Mouse (Mus musculus) midbrain, embryonic 12.5 days (tissue): ENCODE data around the gene Ppbp. TPM values are rescaled to one million over a fixed set of nuclear protein-coding genes. Genes with fewer than 3 reads are reported as not detected.

Source experiments
- ATAC-seq: fragments of 200-750 bp; cut with Nextera tagmentation; 2 replicates; pipeline ENCODE4 v1.8.0; 2017; ENCODE audit warnings: low read depth, moderate TSS enrichment, moderate library complexity; ENCODE audit not compliant: low FRiP score
- H3K27ac ChIP-seq: fragments of 300-500 bp; sonication (generic); replicated peaks from 2 replicates; pipeline ENCODE4 v1.5.1; 2016; ENCODE audit warnings: mild to moderate bottlenecking
- H3K27me3 ChIP-seq: fragments of 300-500 bp; sonication (generic); 2 replicates; pipeline ENCODE4 v1.6.1; 2016; ENCODE audit warnings: mild to moderate bottlenecking
- H3K36me3 ChIP-seq: fragments of 300-500 bp; sonication (generic); 2 replicates; pipeline ENCODE4 v1.6.1; 2016
- H3K4me1 ChIP-seq: fragments of 300-500 bp; sonication (generic); 2 replicates; pipeline ENCODE4 v1.6.1; 2016
- H3K4me2 ChIP-seq: fragments of 300-500 bp; sonication (generic); replicated peaks from 2 replicates; pipeline ENCODE4 v1.6.1; 2016; ENCODE audit warnings: mild to moderate bottlenecking, moderate library complexity
- H3K4me3 ChIP-seq: fragments of 300-500 bp; sonication (generic); 2 replicates; pipeline ENCODE4 v1.5.1; 2016; ENCODE audit warnings: mild to moderate bottlenecking
- H3K9ac ChIP-seq: fragments of 300-500 bp; sonication (generic); replicated peaks from 2 replicates; pipeline ENCODE4 v1.6.1; 2016; ENCODE audit warnings: mild to moderate bottlenecking, moderate library complexity
- H3K9me3 ChIP-seq: fragments of 300-500 bp; sonication (generic); 2 replicates; pipeline ENCODE4 v1.6.1; 2016; ENCODE audit warnings: mild to moderate bottlenecking
- WGBS: fragments of 180-500 bp; shearing (Covaris S2); methylation state at CpG from one replicate; pipeline ENCODE4 v1.1.7; 2016; 5-methylcytosine and 5-hydroxymethylcytosine counted together
- polyA plus RNA-seq: library from polyadenylated mRNA; unstranded; fragments of >200 nt; fragmentation: Nextera tagmentation; extraction: Ambion mirVana; gene quantifications from 2 replicates; pipeline ENCODE4 v1.2.1, GENCODE M21; 2016

Gene Ppbp
- polyA plus RNA-seq, 1 experiment from 2014 or later = 6.3 TPM

DNA sequence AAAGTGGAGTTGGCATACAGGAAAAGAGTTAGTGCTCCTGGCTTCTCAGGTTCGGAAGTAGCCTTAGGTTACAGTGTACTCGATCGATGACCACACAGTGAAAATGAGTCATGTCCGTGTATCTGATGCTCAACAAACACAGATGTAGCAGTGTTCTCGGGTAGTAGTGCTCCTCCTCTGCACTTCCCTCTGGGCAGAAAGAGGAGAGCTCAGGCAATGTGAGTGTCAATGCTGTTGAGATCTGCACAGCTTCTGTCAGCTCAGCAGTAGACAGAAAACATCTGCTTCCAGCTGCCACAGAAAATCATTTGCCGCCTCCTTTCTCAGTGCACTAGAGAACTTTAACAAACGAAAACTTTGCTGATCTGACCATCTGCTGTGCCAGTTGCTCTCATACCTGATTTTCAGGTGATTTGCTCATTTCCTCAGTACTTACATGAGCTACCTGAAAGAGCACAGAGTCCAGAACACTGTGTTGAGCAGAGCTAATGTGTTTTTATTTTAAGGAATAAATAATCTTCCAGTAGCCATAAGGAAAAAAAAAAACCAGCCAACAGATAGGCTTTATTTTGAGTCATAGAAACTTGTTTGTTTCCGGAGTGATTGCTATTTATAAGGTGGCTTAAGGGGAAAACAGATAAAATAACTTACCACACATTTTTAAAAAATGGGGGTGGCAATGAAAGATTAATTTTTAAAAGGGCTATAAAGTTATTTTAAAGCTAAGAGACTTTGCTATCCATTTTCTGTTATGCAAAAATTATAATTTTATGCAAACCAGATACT, 2.3 kb upstream of the Ppbp start:
- Histone ChIP-seq H3K9me3 (no peaks in the 10 kb centered on the region), H3K27me3 (no peaks in the 10 kb centered on the region; the same call in 1 of the 2 replicates), H3K9ac (no peak overlapping the region), H3K4me1 (no peaks in the 10 kb centered on the region), H3K36me3 (no peaks in the 10 kb centered on the region), H3K4me2 (no peak overlapping the region), H3K27ac (no peak overlapping the region), H3K4me3 (no peak overlapping the region)
- WGBS = 81% methylated on average over 8 of the region's 8 CpGs
- no peak for ATAC-seq

- Histone ChIP-seq H3K9ac (no peak overlapping the region), H3K36me3 (no peaks in the 10 kb centered on the region), H3K4me3 (no peak overlapping the region), H3K27me3 (no peaks in the 10 kb centered on the region), H3K9me3 (no peaks in the 10 kb centered on the region), H3K27ac (no peak overlapping the region), H3K4me1 (no peaks in the 10 kb centered on the region), H3K4me2 (no peak overlapping the region)
- ATAC-seq = no peak
- WGBS = 70% methylated on average over 3 of the region's 3 CpGs
Measured at GRCm38 (mm10) chr5:90771369-90771768, 3.1 kb downstream of the Ppbp start.

GRCm38 (mm10) chr5:90771880-90772653, 3.7 kb downstream of the Ppbp start, which contains the start of gene Pf4:
Pf4 (plus strand) TSS chr5:90772435.
- ATAC-seq = no peak
- H3K27me3 ChIP-seq = no peaks in the 10 kb centered on the region
- WGBS = 89% methylated on average over 16 of the region's 16 CpGs
- no peak within 1 kb of the TSS for H3K9ac ChIP-seq
- H3K36me3 ChIP-seq = no peaks in the 10 kb centered on the region
- no peak within 1 kb of the TSS for H3K4me3 ChIP-seq
- H3K4me1 ChIP-seq = no peaks in the 10 kb centered on the region
- no peak within 1 kb of the TSS for H3K27ac ChIP-seq
- H3K4me2 ChIP-seq = no peak within 1 kb of the TSS
- no peaks in the 10 kb centered on the region for H3K9me3 ChIP-seq

- 88% methylated on average over 5 of the region's 5 CpGs for WGBS
- H3K4me2 ChIP-seq = no peak overlapping the region
- no peak overlapping the region for H3K4me3 ChIP-seq
- no peaks in the 10 kb centered on the region for H3K36me3 ChIP-seq
- no peak overlapping the region for H3K9ac ChIP-seq
- no peaks in the 10 kb centered on the region for H3K9me3 ChIP-seq
- no peaks in the 10 kb centered on the region for H3K4me1 ChIP-seq
- no peaks in the 10 kb centered on the region for H3K27me3 ChIP-seq
- no peak overlapping the region for H3K27ac ChIP-seq
- ATAC-seq = no peak
Measured at GRCm38 (mm10) chr5:90775562-90775961, 7.2 kb downstream of the Ppbp start.

DNA sequence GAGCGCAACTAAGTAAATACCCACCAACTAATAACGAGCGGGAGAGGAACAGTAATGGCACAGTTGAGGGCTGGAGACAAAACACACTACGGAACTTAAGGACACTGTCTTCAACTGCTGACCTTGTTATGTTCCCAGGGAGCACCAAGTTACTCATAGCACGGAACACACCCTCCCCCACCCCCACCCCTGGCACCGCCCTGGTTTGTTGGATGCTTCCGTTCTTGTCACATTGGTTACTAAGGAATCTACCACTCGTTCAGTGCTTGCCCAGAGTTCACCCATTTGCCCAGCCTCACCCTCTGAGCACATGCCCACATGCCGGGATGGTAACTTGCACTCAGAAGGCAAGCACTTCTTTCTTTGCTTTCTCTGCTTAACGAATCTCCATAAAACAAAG, 9.3 kb downstream of the Ppbp start:
- H3K27ac ChIP-seq = no peak overlapping the region
- no peak overlapping the region for H3K9ac ChIP-seq
- no peak for ATAC-seq
- H3K4me1 ChIP-seq = no peaks in the 10 kb centered on the region
- H3K36me3 ChIP-seq = no peaks in the 10 kb centered on the region
- H3K4me2 ChIP-seq = no peak overlapping the region
- H3K27me3 ChIP-seq = no peaks in the 10 kb centered on the region
- no peaks in the 10 kb centered on the region for H3K9me3 ChIP-seq
- H3K4me3 ChIP-seq = no peak overlapping the region
- WGBS = 82% methylated on average over 10 of the region's 10 CpGs

GRCm38 (mm10) chr5:90778856-90779255, 10.5 kb downstream of the Ppbp start:
- Histone ChIP-seq H3K4me1 (no peaks in the 10 kb centered on the region), H3K4me3 (no peak overlapping the region), H3K9me3 (no peaks in the 10 kb centered on the region), H3K27ac (no peak overlapping the region), H3K36me3 (no peaks in the 10 kb centered on the region), H3K9ac (no peak overlapping the region), H3K27me3 (no peaks in the 10 kb centered on the region), H3K4me2 (no peak overlapping the region)
- ATAC-seq = no peak
- WGBS = 86% methylated on average over 6 of the region's 6 CpGs

DNA sequence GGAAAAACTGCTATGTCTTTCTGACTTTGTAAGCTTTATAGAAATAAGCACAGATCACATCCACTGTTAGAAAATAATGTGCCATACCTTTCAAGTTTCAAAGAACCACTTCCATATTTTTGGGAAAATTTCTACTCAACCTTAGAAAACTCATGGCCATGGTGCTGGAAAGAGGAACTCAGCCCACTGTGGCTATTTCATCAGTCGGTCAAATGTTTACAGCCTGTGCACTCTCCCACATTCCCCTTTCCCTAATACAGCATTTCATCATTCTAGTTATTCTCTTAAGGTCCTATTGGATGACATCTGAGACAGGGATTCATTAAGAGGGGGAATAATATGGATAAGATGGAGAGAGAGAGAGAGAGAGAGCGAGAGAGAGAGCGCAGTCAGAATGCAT, 15.4 kb downstream of the Ppbp start:
- Histone ChIP-seq H3K27me3 (peaks cover 3% of the 10 kb centered on the region; the same call in 1 of the 2 replicates), H3K4me2 (no peak overlapping the region), H3K4me3 (no peak overlapping the region), H3K4me1 (peaks cover 4% of the 10 kb centered on the region; the same call in 1 of the 2 replicates), H3K27ac (no peak overlapping the region), H3K9me3 (no peaks in the 10 kb centered on the region), H3K9ac (no peak overlapping the region), H3K36me3 (no peaks in the 10 kb centered on the region)
- WGBS = 87% methylated on average over 3 of the region's 3 CpGs
- ATAC-seq = no peak

DNA sequence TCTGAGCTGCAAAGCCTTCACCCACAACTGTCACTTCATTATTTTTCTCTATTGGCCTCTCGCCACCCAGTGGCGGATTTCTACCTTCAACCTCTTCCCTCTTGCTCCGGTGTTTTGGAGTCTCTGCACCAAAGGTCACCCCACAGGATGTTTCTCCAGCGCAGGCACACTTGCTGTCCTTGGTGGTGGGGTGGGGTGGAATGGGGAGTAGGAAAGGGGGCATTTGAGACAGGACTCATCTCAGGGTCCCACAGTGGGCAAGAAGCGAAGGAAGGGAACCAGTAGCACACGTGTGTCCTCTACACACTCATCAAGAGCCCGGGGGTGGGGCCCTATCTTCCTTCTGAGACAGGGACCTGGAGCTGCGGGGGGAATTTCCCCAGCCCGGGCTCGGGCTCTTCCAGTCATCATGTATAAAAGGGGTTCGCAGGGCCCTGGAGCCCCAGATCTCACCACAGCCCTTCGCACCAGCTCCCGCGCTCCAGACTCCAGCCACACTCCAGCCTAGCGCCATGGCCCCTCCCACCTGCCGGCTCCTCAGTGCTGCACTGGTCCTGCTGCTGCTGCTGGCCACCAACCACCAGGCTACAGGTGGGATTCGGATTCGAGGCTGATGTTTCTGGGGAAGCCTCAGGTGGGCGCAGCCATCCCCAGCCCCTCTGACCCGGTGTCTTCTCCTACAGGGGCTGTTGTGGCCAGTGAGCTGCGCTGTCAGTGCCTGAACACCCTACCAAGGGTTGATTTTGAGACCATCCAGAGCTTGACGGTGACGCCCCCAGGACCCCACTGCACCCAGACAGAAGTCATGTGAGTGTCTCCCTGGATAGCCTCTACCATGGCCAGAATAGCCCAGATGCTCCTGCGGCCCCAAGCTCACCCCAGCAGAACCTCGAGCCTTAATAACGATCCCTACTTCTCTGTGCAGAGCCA, 17.6 kb downstream of the Ppbp start, which contains the start of gene Cxcl3:
Gene Cxcl3 (plus strand): TSS at position 445 of the 930 bp plus-strand sequence.
- H3K9me3 ChIP-seq = no peaks in the 10 kb centered on the region
- peak within 1 kb of the TSS; percentile 68 for H3K4me2 ChIP-seq
- peak; percentile 86 for ATAC-seq
- H3K27ac ChIP-seq = no peak within 1 kb of the TSS
- H3K4me3 ChIP-seq = peak within 1 kb of the TSS; percentile 37
- H3K9ac ChIP-seq = no peak within 1 kb of the TSS
- peaks cover 3% of the 10 kb centered on the region; the same call in 1 of the 2 replicates for H3K27me3 ChIP-seq
- 18% methylated on average over 26 of the region's 26 CpGs for WGBS
- H3K36me3 ChIP-seq = no peaks in the 10 kb centered on the region
- peaks cover 4% of the 10 kb centered on the region; the same call in 1 of the 2 replicates for H3K4me1 ChIP-seq

DNA sequence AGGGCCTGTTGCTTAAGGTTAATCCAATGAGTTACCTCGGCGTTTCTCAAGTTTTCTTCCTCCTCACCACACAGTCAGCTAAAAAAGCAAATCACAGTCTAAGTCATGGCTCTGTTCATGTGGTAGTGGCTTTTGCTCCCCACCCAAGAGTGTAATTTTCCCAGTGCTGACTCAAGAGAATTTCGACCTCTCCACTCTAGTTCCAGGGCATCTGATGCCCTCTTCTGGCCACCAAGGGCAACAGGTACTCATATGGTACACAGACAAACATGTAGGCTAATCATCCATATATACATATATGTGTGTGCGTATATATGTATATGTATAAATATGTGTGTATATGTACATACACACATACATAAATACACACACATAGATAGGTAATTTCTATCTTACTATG, 19.8 kb downstream of the Ppbp start:
- H3K27ac ChIP-seq = no peak overlapping the region
- H3K9ac ChIP-seq = no peak overlapping the region
- 72% methylated on average over 4 of the region's 4 CpGs for WGBS
- H3K4me1 ChIP-seq = peaks cover 4% of the 10 kb centered on the region; the same call in 1 of the 2 replicates
- ATAC-seq = no peak
- H3K36me3 ChIP-seq = no peaks in the 10 kb centered on the region
- no peak overlapping the region for H3K4me2 ChIP-seq
- H3K4me3 ChIP-seq = no peak overlapping the region
- H3K27me3 ChIP-seq = peaks cover 3% of the 10 kb centered on the region; the same call in 1 of the 2 replicates
- no peaks in the 10 kb centered on the region for H3K9me3 ChIP-seq

- Histone ChIP-seq H3K9me3 (no peaks in the 10 kb centered on the region), H3K4me2 (no peak overlapping the region), H3K4me3 (no peak overlapping the region), H3K9ac (no peak overlapping the region), H3K27me3 (peaks cover 3% of the 10 kb centered on the region; the same call in 1 of the 2 replicates), H3K36me3 (no peaks in the 10 kb centered on the region), H3K4me1 (peaks cover 4% of the 10 kb centered on the region; the same call in 1 of the 2 replicates), H3K27ac (no peak overlapping the region)
- ATAC-seq = no peak
- WGBS = 88% methylated on average over 11 of the region's 11 CpGs
Measured at GRCm38 (mm10) chr5:90789306-90790073, 21.2 kb downstream of the Ppbp start.

- no peak overlapping the region for H3K4me2 ChIP-seq
- H3K4me3 ChIP-seq = no peak overlapping the region
- WGBS = 91% methylated on average over 8 of the region's 8 CpGs
- H3K9ac ChIP-seq = no peak overlapping the region
- ATAC-seq = no peak
- peaks cover 4% of the 10 kb centered on the region; the same call in 1 of the 2 replicates for H3K4me1 ChIP-seq
- no peaks in the 10 kb centered on the region for H3K36me3 ChIP-seq
- peaks cover 3% of the 10 kb centered on the region; the same call in 1 of the 2 replicates for H3K27me3 ChIP-seq
- no peaks in the 10 kb centered on the region for H3K9me3 ChIP-seq
- H3K27ac ChIP-seq = no peak overlapping the region
Measured at GRCm38 (mm10) chr5:90790074-90790502, 21.8 kb downstream of the Ppbp start.
